Mouse (Mus musculus) liver, adult 2 months (tissue): ENCODE data around the gene Tmem108. TPM values are rescaled to one million over a fixed set of nuclear protein-coding genes. Genes with fewer than 3 reads are reported as not detected.
A peak's percentile ranks its signal among the peaks of the same experiment; 100 is the strongest.

Source experiments
- DNase-seq: peaks from one replicate; pipeline ENCODE4 v3.0.0-alpha.2; 2011; ENCODE audit warnings: low read depth, low spot score; ENCODE audit errors: extremely low read depth
- H3K27ac ChIP-seq: fragments of 200-500 bp; replicated peaks from 2 replicates; pipeline ENCODE4 v1.5.1; 2012; ENCODE audit warnings: low read depth, mild to moderate bottlenecking, control low read depth, inconsistent platforms, low read length; ENCODE audit not compliant: insufficient read depth
- H3K27me3 ChIP-seq: fragments of 200-500 bp; 2 replicates; pipeline ENCODE4 v1.6.1; 2012; ENCODE audit warnings: mild to moderate bottlenecking, moderate library complexity, low read length, inconsistent platforms; ENCODE audit not compliant: control insufficient read depth, insufficient read depth
- H3K36me3 ChIP-seq: fragments of 200-500 bp; 2 replicates; pipeline ENCODE4 v1.6.1; 2012; ENCODE audit warnings: low read length, inconsistent platforms; ENCODE audit not compliant: control insufficient read depth, insufficient read depth
- H3K4me1 ChIP-seq: fragments of 200-500 bp; 2 replicates; pipeline ENCODE4 v1.6.1; 2011; ENCODE audit warnings: low read length; ENCODE audit not compliant: control insufficient read depth, insufficient read depth
- H3K4me3 ChIP-seq: fragments of 200-500 bp; 2 replicates; pipeline ENCODE4 v1.5.1; 2011; ENCODE audit warnings: low read depth, mild to moderate bottlenecking, control low read depth, low read length, moderate library complexity; ENCODE audit not compliant: insufficient read depth
- H3K79me2 ChIP-seq: fragments of 200-500 bp; 2 replicates; pipeline ENCODE4 v1.6.1; 2012; ENCODE audit warnings: inconsistent platforms, mild to moderate bottlenecking, low read length, moderate library complexity; ENCODE audit not compliant: control insufficient read depth, insufficient read depth
- H3K9ac ChIP-seq: fragments of 200-500 bp; 2 replicates; pipeline ENCODE4 v1.6.1; 2012; ENCODE audit warnings: low read depth, mild to moderate bottlenecking, control low read depth, inconsistent platforms, low read length
- CTCF ChIP-seq: fragments of 200-500 bp; IDR thresholded peaks from 2 replicates; pipeline ENCODE4 v1.5.1; 2011; ENCODE audit warnings: low read depth, low read length, control low read depth
- POLR2A ChIP-seq: fragments of 200-500 bp; IDR thresholded peaks from 2 replicates; pipeline ENCODE4 v1.6.1; 2011; ENCODE audit warnings: low read length, control low read depth; ENCODE audit not compliant: insufficient read depth; ENCODE audit errors: extremely low read depth
- WGBS: fragments of 180-500 bp; shearing (Covaris S2); methylation state at CpG from one replicate; pipeline ENCODE4 v1.1.7; 2018; 5-methylcytosine and 5-hydroxymethylcytosine counted together
- polyA plus RNA-seq: library from polyadenylated mRNA; depleted of rRNA; stranded (reverse); fragments of >200 nt; gene quantifications from 2 replicates; pipeline ENCODE4 v1.2.3, GENCODE M21; 2012
- total RNA-seq: library from RNA; depleted of rRNA; stranded (reverse); fragments of >200 nt; gene quantifications from 2 replicates; pipeline ENCODE4 v1.2.3, GENCODE M21; 2014

Gene Tmem108
- total and polyA plus RNA-seq, 2 experiments = 0.09 to 0.40 TPM

DNA sequence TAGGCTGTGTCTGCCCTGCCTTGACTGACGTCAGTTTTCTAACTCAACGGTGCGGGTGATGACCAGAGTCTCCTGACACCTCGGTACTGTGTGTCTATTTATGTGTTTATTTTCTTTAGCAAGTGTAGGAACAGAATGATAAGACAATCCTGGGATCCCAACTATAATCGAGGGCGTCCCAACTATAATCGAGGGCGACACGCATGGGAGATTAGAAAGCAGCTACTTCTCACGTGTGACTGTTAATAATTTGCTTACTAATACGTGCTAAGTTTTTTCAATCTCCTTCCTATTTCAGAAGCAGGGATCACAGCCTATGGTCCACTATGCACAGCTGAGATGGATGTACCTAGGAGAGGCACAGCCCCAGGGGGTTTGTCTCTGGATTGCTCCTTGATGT is 266.2 kb downstream of the Tmem108 start:
- Histone ChIP-seq H3K36me3 (no peaks in the 10 kb centered on the region), H3K9ac (no peak overlapping the region), H3K27ac (no peak overlapping the region), H3K4me3 (no peak overlapping the region), H3K79me2 (no peaks in the 10 kb centered on the region), H3K27me3 (no peaks in the 10 kb centered on the region), H3K4me1 (no peaks in the 10 kb centered on the region)
- 86% methylated on average over 11 of the region's 11 CpGs for WGBS
- no peak for TF ChIP-seq CTCF
- no peak for TF ChIP-seq POLR2A
- no peak for DNase-seq

DNA sequence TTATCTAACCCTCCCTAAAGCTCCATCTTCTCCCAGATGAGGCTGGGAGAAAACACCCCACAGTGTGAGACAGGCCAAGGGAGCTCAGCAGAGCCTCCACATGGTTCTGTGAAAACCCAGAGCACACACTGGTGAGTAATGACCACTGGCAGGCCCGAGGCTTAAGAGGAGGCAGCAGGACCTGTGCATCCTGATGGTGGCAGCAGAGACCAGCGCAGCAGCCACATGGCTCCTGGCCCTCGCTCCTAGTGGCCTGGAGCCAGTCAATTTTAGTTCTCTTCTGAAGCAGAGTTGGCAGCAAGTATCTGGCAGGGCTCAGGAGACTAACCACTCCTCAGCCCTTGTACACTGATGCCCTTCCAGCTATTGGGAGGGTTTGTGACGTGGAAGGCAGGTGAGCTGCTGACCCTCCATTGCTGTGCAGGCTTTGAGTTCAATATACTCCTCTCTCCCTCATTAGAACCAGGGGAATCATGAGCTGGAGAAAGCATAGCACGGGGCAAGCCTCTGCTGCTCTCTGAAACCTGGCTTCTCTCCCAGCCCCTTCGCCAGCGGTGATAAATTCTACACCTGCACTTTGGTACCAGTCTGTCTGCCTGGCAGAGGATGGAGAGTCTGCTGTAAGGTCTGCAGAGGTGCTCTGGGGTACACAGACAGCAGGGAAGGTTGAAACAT is 267.2 kb downstream of the Tmem108 start:
- peak; percentile 74 for DNase-seq
- Histone ChIP-seq H3K36me3 (no peaks in the 10 kb centered on the region), H3K9ac (no peak overlapping the region), H3K79me2 (no peaks in the 10 kb centered on the region), H3K4me1 (no peaks in the 10 kb centered on the region), H3K27me3 (no peaks in the 10 kb centered on the region), H3K4me3 (no peak overlapping the region), H3K27ac (no peak overlapping the region)
- peak; percentile 97 for TF ChIP-seq CTCF
- no peak for TF ChIP-seq POLR2A
- 14% methylated on average over 7 of the region's 7 CpGs for WGBS

DNA sequence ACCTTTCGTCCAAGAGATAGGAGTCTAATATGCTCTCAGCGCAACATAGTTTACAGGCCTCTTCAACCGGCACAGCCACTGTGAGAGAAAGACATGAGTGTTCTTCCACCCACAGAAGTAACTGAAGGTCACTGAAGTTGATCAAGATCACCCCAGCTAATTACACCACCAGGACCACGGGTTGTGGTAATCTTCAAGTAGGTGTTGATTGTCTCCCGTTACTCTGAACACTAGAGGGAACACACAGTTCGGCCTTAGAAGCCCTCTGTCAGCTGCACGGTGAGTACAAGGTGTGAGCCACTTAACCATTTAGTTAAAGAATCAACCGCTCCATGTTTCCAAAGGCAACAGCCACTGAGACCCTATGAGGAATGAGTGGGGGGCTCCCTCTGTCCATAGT is 269.7 kb downstream of the Tmem108 start:
- Histone ChIP-seq H3K36me3 (no peaks in the 10 kb centered on the region), H3K4me3 (no peak overlapping the region), H3K27me3 (no peaks in the 10 kb centered on the region), H3K4me1 (no peaks in the 10 kb centered on the region), H3K9ac (no peak overlapping the region), H3K79me2 (no peaks in the 10 kb centered on the region), H3K27ac (no peak overlapping the region)
- TF ChIP-seq CTCF (no peak), POLR2A (no peak)
- WGBS = 84% methylated on average over 8 of the region's 8 CpGs
- DNase-seq = no peak

DNA sequence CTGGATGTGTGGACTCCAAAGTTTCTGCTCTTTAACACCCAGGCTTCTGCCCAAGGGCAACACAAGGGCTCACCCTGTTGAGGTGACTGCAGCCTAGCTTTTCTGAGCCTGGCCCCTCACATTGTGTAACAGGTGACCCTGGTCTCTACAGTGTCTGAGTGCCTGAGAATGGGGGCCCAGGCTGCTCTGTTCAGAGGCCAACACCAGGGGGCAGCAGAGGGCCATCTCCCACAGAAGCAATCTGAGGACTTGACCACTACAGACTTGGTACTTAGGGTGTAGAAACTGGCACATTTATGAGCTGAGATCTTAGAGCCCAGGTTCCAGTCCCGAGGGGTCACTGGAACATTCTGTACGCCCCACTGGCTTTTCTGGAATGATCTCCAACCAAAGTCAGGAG is 271.2 kb downstream of the Tmem108 start:
- no peaks in the 10 kb centered on the region for H3K4me1 ChIP-seq
- no peak overlapping the region for H3K9ac ChIP-seq
- no peaks in the 10 kb centered on the region for H3K79me2 ChIP-seq
- H3K27me3 ChIP-seq = no peaks in the 10 kb centered on the region
- no peak overlapping the region for H3K4me3 ChIP-seq
- no peak overlapping the region for H3K27ac ChIP-seq
- DNase-seq = peak; percentile 32
- TF ChIP-seq CTCF (peak; percentile 94), POLR2A (no peak)
- H3K36me3 ChIP-seq = no peaks in the 10 kb centered on the region
- WGBS = 13% methylated on average over 2 of the region's 2 CpGs

DNA sequence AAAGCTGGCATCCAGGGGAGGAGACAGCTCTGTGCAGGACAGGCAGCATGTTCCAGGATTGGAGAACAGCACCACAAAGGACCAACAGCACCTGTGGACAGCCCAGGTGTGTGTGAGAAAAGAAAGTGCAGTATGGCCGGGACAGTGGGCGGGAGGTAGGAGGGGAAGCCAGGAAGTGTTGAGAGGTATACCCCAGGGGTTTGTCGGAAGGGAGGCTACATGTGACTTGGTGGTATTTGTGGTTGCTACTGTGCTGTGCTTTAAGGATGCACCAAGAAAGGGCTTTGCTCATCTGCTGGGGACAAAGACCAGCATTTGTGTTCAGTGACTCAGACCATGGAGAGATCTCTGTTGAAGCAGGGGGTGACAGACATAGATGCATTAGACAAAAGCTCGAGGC is 271.8 kb downstream of the Tmem108 start:
- H3K79me2 ChIP-seq = no peaks in the 10 kb centered on the region
- H3K9ac ChIP-seq = no peak overlapping the region
- no peak overlapping the region for H3K4me3 ChIP-seq
- H3K4me1 ChIP-seq = no peaks in the 10 kb centered on the region
- no peaks in the 10 kb centered on the region for H3K36me3 ChIP-seq
- TF ChIP-seq CTCF = no peak
- TF ChIP-seq POLR2A = no peak
- DNase-seq = no peak
- H3K27me3 ChIP-seq = no peaks in the 10 kb centered on the region
- WGBS = 79% methylated on average over 4 of the region's 4 CpGs
- H3K27ac ChIP-seq = no peak overlapping the region

DNA sequence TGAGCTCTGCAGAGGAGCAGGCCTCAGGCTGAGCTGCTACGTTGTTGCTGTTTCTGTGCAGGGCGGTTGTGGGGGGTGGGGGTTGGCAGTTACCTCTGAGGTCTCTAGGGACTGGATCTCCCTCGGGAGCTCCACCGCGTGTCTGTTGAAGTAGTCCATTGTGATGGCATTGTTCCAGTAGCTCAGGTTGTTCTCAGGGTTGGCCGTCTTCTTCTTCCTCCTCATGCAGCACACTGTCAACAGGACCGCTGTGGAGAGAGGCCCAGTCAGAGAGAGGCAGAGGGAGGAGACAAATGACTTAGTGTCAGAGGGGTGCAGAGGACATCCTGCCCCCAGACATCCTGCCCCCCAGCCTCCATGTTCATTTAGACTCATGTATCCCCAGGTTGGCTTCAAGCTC is 272.5 kb downstream of the Tmem108 start:
- Histone ChIP-seq H3K27me3 (no peaks in the 10 kb centered on the region), H3K79me2 (no peaks in the 10 kb centered on the region), H3K9ac (no peak overlapping the region), H3K4me1 (no peaks in the 10 kb centered on the region), H3K27ac (no peak overlapping the region), H3K36me3 (no peaks in the 10 kb centered on the region), H3K4me3 (no peak overlapping the region)
- DNase-seq = no peak
- no peak for TF ChIP-seq POLR2A
- TF ChIP-seq CTCF = no peak
- WGBS = 80% methylated on average over 7 of the region's 7 CpGs
